Mouse (Mus musculus): ENCODE results near the gene Hist2h3b. TPM values are rescaled to one million over a fixed set of nuclear protein-coding genes. Genes with fewer than 3 reads are reported as not detected.
A peak's percentile ranks its signal among the peaks of the same experiment; 100 is the strongest.

Gene Hist2h3b
- polyA plus RNA-seq, 1 experiment, result not detected

- Histone ChIP-seq H3K27ac (replicated peaks; ENCODE audit: low read depth, low read length) (peak overlapping the region; percentile 46), H3K4me3 (ENCODE audit: insufficient read depth, low read depth, low read length) (peak overlapping the region; percentile 19), H3K4me1 (ENCODE audit: control insufficient read depth, insufficient read depth, insufficient read length, low read length) (no peaks in the 10 kb centered on the region)
Observed at GRCm38 (mm10) chr3:96293368-96293767, 24.9 kb downstream of the Hist2h3b start.

DNA sequence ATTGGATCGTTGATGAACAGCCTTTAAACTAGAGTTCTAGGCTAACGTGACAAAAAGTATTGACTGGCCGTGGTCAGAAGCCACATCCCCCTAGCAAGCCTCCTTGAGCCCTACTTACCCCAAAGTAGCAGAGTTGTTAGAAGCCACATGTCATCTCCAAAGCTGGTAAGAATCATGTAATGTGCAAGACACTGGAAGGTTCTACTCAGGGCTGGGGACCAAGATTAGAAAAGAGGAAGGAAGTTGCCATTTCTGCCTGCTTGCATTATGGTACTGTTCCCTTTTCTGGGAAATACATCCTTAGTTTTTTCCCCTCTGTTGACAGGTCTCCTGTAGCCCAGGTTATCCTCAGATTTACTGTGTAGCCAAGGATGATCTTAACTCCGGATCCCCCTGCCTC is 25.3 kb downstream of the Hist2h3b start, which contains the start of gene Fcgr1:
Gene Fcgr1, minus strand, starts transcription at position 183 of the 400 bp plus-strand sequence.
- H3K4me1 ChIP-seq (ENCODE audit: control insufficient read depth, insufficient read depth, insufficient read length, low read length), result no peaks in the 10 kb centered on the region
- H3K4me3 ChIP-seq (ENCODE audit: insufficient read depth, low read depth, low read length), result peak within 1 kb of the TSS; percentile 40
- H3K27ac ChIP-seq (replicated peaks; ENCODE audit: low read depth, low read length), result peak within 1 kb of the TSS; percentile 46

DNA sequence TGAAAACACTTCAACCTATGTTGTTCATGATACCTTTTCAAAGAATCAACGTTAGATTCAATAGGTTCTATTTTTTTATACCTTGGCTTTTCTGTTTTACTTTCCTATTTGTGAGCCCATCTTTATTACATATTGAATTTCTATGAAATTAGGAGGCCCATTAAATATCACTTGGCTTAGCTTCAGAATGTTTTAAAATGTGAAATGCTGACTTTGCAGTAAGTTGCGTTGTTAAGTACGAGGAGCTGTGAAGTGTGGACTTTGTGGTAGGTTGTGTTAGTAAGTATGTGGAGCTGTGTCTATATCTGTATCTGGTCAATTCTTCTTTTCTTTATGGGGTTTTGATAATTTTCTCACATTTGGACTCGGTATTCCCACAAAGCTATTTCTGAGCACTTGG is 29.9 kb downstream of the Hist2h3b start:
- Histone ChIP-seq H3K4me1 (ENCODE audit: control insufficient read depth, insufficient read depth, insufficient read length, low read length) (no peaks in the 10 kb centered on the region), H3K4me3 (ENCODE audit: insufficient read depth, low read depth, low read length) (no peak overlapping the region), H3K27ac (replicated peaks; ENCODE audit: low read depth, low read length) (no peak overlapping the region)

- H3K27ac ChIP-seq (replicated peaks; ENCODE audit: low read depth, low read length), result no peak overlapping the region
- H3K4me1 ChIP-seq (ENCODE audit: control insufficient read depth, insufficient read depth, insufficient read length, low read length), result no peaks in the 10 kb centered on the region
- no peak overlapping the region for H3K4me3 ChIP-seq (ENCODE audit: insufficient read depth, low read depth, low read length)
Observed at GRCm38 (mm10) chr3:96299562-96299961, 31.1 kb downstream of the Hist2h3b start.

GRCm38 (mm10) chr3:96300706-96301529 is 32.5 kb downstream of the Hist2h3b start:
- peak overlapping the region; percentile 50 for H3K4me3 ChIP-seq (ENCODE audit: insufficient read depth, low read depth, low read length)
- peak overlapping the region; percentile 80 for H3K27ac ChIP-seq (replicated peaks; ENCODE audit: low read depth, low read length)
- H3K4me1 ChIP-seq (ENCODE audit: control insufficient read depth, insufficient read depth, insufficient read length, low read length), result no peaks in the 10 kb centered on the region

GRCm38 (mm10) chr3:96302076-96302475 is 33.6 kb downstream of the Hist2h3b start:
- Histone ChIP-seq H3K4me1 (ENCODE audit: control insufficient read depth, insufficient read depth, insufficient read length, low read length) (no peaks in the 10 kb centered on the region), H3K27ac (replicated peaks; ENCODE audit: low read depth, low read length) (no peak overlapping the region), H3K4me3 (ENCODE audit: insufficient read depth, low read depth, low read length) (no peak overlapping the region)

GRCm38 (mm10) chr3:96306506-96306905 is 38.1 kb downstream of the Hist2h3b start:
- Histone ChIP-seq H3K27ac (replicated peaks; ENCODE audit: low read depth, low read length) (no peak overlapping the region), H3K4me1 (ENCODE audit: control insufficient read depth, insufficient read depth, insufficient read length, low read length) (no peaks in the 10 kb centered on the region), H3K4me3 (ENCODE audit: insufficient read depth, low read depth, low read length) (no peak overlapping the region)

DNA sequence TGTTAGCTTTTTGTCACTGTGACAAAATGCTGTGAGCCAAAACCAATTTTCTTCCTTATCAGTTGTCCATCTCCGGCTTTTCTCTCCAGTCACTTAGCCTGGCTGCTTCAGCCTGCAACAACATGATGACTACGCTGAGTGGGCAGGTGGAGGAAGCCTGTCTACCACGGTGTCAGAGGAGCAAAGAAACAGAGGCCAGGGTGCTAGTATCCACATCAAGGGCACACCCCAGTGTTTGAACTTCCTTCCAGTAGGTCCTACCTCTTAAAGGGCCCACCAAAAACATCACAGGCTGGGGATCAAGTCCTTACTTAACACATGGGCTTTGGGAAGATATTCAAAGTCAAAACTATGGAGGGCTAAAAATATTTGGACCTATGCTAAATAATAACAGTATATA is 41.0 kb downstream of the Hist2h3b start:
- no peaks in the 10 kb centered on the region for H3K4me1 ChIP-seq (ENCODE audit: control insufficient read depth, insufficient read depth, insufficient read length, low read length)
- no peak overlapping the region for H3K4me3 ChIP-seq (ENCODE audit: insufficient read depth, low read depth, low read length)

DNA sequence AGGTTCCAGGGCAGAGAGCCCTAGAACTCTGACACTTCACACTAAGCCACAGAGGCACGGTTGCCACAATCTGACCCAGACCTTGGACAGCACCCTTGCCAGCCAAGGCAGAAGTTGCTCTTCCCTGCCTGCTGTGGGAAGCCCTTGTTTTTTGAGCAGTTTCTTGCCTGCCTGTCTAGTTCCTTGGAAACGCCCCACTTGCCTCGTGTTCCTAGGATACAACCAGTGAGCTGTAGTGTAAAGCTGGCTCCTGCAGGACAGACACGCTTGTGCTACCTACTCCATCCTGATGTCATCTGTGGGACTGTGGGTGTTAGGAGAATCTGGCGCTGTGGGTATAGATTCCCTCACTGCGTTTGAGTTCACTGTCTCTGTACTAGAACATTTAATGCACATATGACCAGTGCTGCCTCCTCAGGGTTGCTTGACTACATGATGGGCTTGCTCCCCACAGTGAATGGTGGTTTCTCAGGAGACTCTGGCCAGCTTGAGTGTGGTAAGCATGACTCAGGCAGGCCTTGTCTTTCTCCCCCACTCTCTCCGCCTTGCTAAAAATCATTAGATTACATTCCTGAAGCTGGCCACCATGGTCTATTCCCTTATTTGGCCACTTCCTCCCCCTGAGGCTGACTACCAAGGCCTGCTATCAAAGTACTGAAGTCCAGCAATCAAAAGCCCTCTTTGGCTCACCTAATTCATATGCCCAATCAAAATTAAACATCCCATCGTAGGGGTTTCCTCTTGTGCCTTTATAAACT is 44.1 kb downstream of the Hist2h3b start:
- Histone ChIP-seq H3K27ac (replicated peaks; ENCODE audit: low read depth, low read length) (no peak overlapping the region), H3K4me1 (ENCODE audit: control insufficient read depth, insufficient read depth, insufficient read length, low read length) (no peaks in the 10 kb centered on the region), H3K4me3 (ENCODE audit: insufficient read depth, low read depth, low read length) (no peak overlapping the region)

More for the DNA sequence above, 41.0 kb downstream of the Hist2h3b start:
- no peak overlapping the region for H3K27ac ChIP-seq (replicated peaks; ENCODE audit: low read depth, low read length)

Other genes with a start within 250 kb of the Hist2h3b start
- gene Vps45, start 210.2 kb upstream of the Hist2h3b start, polyA plus RNA-seq (2012; ENCODE audit: insufficient read depth, insufficient read length, missing spikeins), result 16.6 and 23.7 TPM in 2 replicates
- 6.9 and 8.3 TPM in 2 replicates for gene Otud7b, start 164.1 kb upstream of the Hist2h3b start, polyA plus RNA-seq (2012; ENCODE audit: insufficient read depth, insufficient read length, missing spikeins)
- 2.8 and 2.9 TPM in 2 replicates for gene Mtmr11, start 106.7 kb upstream of the Hist2h3b start, polyA plus RNA-seq (2012; ENCODE audit: insufficient read depth, insufficient read length, missing spikeins)
- 11.4 and 13.6 TPM in 2 replicates for gene Sf3b4, start 96.3 kb upstream of the Hist2h3b start, polyA plus RNA-seq (2012; ENCODE audit: insufficient read depth, insufficient read length, missing spikeins)
- not detected in 2 replicates for gene Sv2a, start 87.5 kb upstream of the Hist2h3b start, polyA plus RNA-seq (2012; ENCODE audit: insufficient read depth, insufficient read length, missing spikeins)
- 36.7 and 42.5 TPM in 2 replicates for gene Bola1, start 48.9 kb upstream of the Hist2h3b start, polyA plus RNA-seq (2012; ENCODE audit: insufficient read depth, insufficient read length, missing spikeins)
- gene Hist2h2ab, start 48.8 kb upstream of the Hist2h3b start, polyA plus RNA-seq (2012; ENCODE audit: insufficient read depth, insufficient read length, missing spikeins), result not detected in 2 replicates
- not detected in 2 replicates for gene Hist2h2ac, start 47.8 kb upstream of the Hist2h3b start, polyA plus RNA-seq (2012; ENCODE audit: insufficient read depth, insufficient read length, missing spikeins)
- gene Hist2h2be, start 47.5 kb upstream of the Hist2h3b start, polyA plus RNA-seq (2012; ENCODE audit: insufficient read depth, insufficient read length, missing spikeins), result 13.2 and 16.0 TPM in 2 replicates
- 3.3 and 5.7 TPM in 2 replicates for gene Hist2h3c2, start 29.5 kb upstream of the Hist2h3b start, polyA plus RNA-seq (2012; ENCODE audit: insufficient read depth, insufficient read length, missing spikeins)
- 115 and 122 TPM in 2 replicates for gene Hist2h2aa2, start 28.4 kb upstream of the Hist2h3b start, polyA plus RNA-seq (2012; ENCODE audit: insufficient read depth, insufficient read length, missing spikeins)
- not detected in 2 replicates for gene Hist2h2aa1, start 23.2 kb upstream of the Hist2h3b start, polyA plus RNA-seq (2012; ENCODE audit: insufficient read depth, insufficient read length, missing spikeins)
- gene Hist2h3c1, start 22.0 kb upstream of the Hist2h3b start, polyA plus RNA-seq (2012; ENCODE audit: insufficient read depth, insufficient read length, missing spikeins), result not detected in 2 replicates
- 0.83 and 1.6 TPM in 2 replicates for gene Hist2h4, start 5.3 kb upstream of the Hist2h3b start, polyA plus RNA-seq (2012; ENCODE audit: insufficient read depth, insufficient read length, missing spikeins)
- gene Hist2h2bb, start 1.1 kb downstream of the Hist2h3b start, polyA plus RNA-seq (2012; ENCODE audit: insufficient read depth, insufficient read length, missing spikeins), result not detected in 2 replicates
- 1.3 and 2.1 TPM in 2 replicates for gene Fcgr1, start 25.3 kb downstream of the Hist2h3b start, polyA plus RNA-seq (2012; ENCODE audit: insufficient read depth, insufficient read length, missing spikeins)
- gene BC107364, start 183.7 kb downstream of the Hist2h3b start, polyA plus RNA-seq (2012; ENCODE audit: insufficient read depth, insufficient read length, missing spikeins), result not detected in 2 replicates

All from brown adipose tissue, adult 24 weeks (tissue).